Mouse (Mus musculus) thymus, postnatal 36 days (tissue): Measurements from ENCODE around the gene Hils1.
"Not testable (repeated sequence)": the region's sequence is repeated elsewhere in the genome, so short reads cannot be mapped to it uniquely, and the experiment has no call there.

Source experiments
- DNase-seq, 2 experiments: peaks; one replicate each; pipeline ENCODE4 v3.0.0; 2022; ENCODE audit warnings: mixed read lengths in 2 of 2

Hils1 gene

GRCm38 (mm10) chr11:95006525-95007219 lies 39.3 kb downstream of the Hils1 start:
- peak; percentile 84 to 87 for DNase-seq

GRCm38 (mm10) chr11:95007418-95007817 lies 40.0 kb downstream of the Hils1 start:
- DNase-seq = no peak

- no peak for DNase-seq
Observed at GRCm38 (mm10) chr11:95008661-95009628, 41.6 kb downstream of the Hils1 start.

- no peak for DNase-seq
Observed at GRCm38 (mm10) chr11:95009629-95010014, 42.2 kb downstream of the Hils1 start, which contains the start of gene Samd14. Gene Samd14 (plus strand): TSS chr11:95009879.

GRCm38 (mm10) chr11:95010141-95010739 lies 42.8 kb downstream of the Hils1 start:
- no peak for DNase-seq

GRCm38 (mm10) chr11:95010841-95011403 lies 43.5 kb downstream of the Hils1 start:
- DNase-seq = not testable (repeated sequence)

GRCm38 (mm10) chr11:95011416-95011815 lies 44.0 kb downstream of the Hils1 start:
- no peak for DNase-seq

- no peak for DNase-seq
Observed at GRCm38 (mm10) chr11:95012075-95012474, 44.7 kb downstream of the Hils1 start.

- DNase-seq = no peak
Observed at GRCm38 (mm10) chr11:95012487-95012886, 45.1 kb downstream of the Hils1 start.

GRCm38 (mm10) chr11:95015484-95015883 lies 48.1 kb downstream of the Hils1 start:
- DNase-seq = no peak
